Mouse (Mus musculus): Measurements from ENCODE around the gene Echdc1.
A peak's percentile ranks its signal among the peaks of the same experiment; 100 is the strongest.

Gene Echdc1

GRCm38 (mm10) chr10:29313064-29313638 is at the start of gene Echdc1:
Gene Echdc1 (plus strand): TSS chr10:29313166.
- H3K9me3 ChIP-seq (ENCODE audit: low read length), result no peaks in the 10 kb centered on the region
- H3K4me1 ChIP-seq (replicated peaks; ENCODE audit: low read depth, low read length), result peaks cover 20% of the 10 kb centered on the region
- H3K36me3 ChIP-seq (ENCODE audit: insufficient read depth, low read length), result no peaks in the 10 kb centered on the region; the same call in 1 of the 2 replicates
- peak within 1 kb of the TSS; percentile 83 for H3K4me3 ChIP-seq (replicated peaks; ENCODE audit: low read length)
- TF ChIP-seq NANOG (IDR thresholded peaks at IDR 0.05; ENCODE audit: borderline replicate concordance, low read length) (no peak), CTCF (conservative IDR thresholded peaks at IDR 0.05; ENCODE audit: low read length) (0 out of 2 replicates have a peak, but pooled peaks have one; percentile 15), POU5F1 (IDR thresholded peaks at IDR 0.05; ENCODE audit: borderline replicate concordance, low read length) (no peak)
- no peaks in the 10 kb centered on the region for H3K27me3 ChIP-seq (ENCODE audit: insufficient read depth, low read length)

- no peaks in the 10 kb centered on the region for H3K36me3 ChIP-seq (ENCODE audit: insufficient read depth, low read length)
- H3K9me3 ChIP-seq (ENCODE audit: low read length), result no peaks in the 10 kb centered on the region
- TF ChIP-seq CTCF (conservative IDR thresholded peaks at IDR 0.05; ENCODE audit: low read length), result no peak
- no peak for TF ChIP-seq NANOG (IDR thresholded peaks at IDR 0.05; ENCODE audit: borderline replicate concordance, low read length)
- no peak for TF ChIP-seq POU5F1 (IDR thresholded peaks at IDR 0.05; ENCODE audit: borderline replicate concordance, low read length)
- no peak overlapping the region for H3K4me3 ChIP-seq (replicated peaks; ENCODE audit: low read length)
- peaks cover 5% of the 10 kb centered on the region; the same call in 1 of the 2 replicates for H3K4me1 ChIP-seq (replicated peaks; ENCODE audit: low read depth, low read length)
- H3K27me3 ChIP-seq (ENCODE audit: insufficient read depth, low read length), result no peaks in the 10 kb centered on the region
Measured at GRCm38 (mm10) chr10:29281736-29282135, 31.2 kb upstream of the Echdc1 start.

GRCm38 (mm10) chr10:29285757-29286156 is 27.2 kb upstream of the Echdc1 start:
- H3K36me3 ChIP-seq (ENCODE audit: insufficient read depth, low read length), result no peaks in the 10 kb centered on the region
- H3K4me3 ChIP-seq (replicated peaks; ENCODE audit: low read length), result no peak overlapping the region
- TF ChIP-seq CTCF (conservative IDR thresholded peaks at IDR 0.05; ENCODE audit: low read length), result no peak
- TF ChIP-seq NANOG (IDR thresholded peaks at IDR 0.05; ENCODE audit: borderline replicate concordance, low read length), result no peak
- TF ChIP-seq POU5F1 (IDR thresholded peaks at IDR 0.05; ENCODE audit: borderline replicate concordance, low read length), result no peak
- H3K9me3 ChIP-seq (ENCODE audit: low read length), result peaks cover 11% of the 10 kb centered on the region
- H3K4me1 ChIP-seq (replicated peaks; ENCODE audit: low read depth, low read length), result no peaks in the 10 kb centered on the region
- no peaks in the 10 kb centered on the region for H3K27me3 ChIP-seq (ENCODE audit: insufficient read depth, low read length)

- H3K4me1 ChIP-seq (replicated peaks; ENCODE audit: low read depth, low read length), result peaks cover 12% of the 10 kb centered on the region
- H3K27me3 ChIP-seq (ENCODE audit: insufficient read depth, low read length), result no peaks in the 10 kb centered on the region
- no peak overlapping the region for H3K4me3 ChIP-seq (replicated peaks; ENCODE audit: low read length)
- no peak for TF ChIP-seq NANOG (IDR thresholded peaks at IDR 0.05; ENCODE audit: borderline replicate concordance, low read length)
- no peak for TF ChIP-seq POU5F1 (IDR thresholded peaks at IDR 0.05; ENCODE audit: borderline replicate concordance, low read length)
- no peak for TF ChIP-seq CTCF (conservative IDR thresholded peaks at IDR 0.05; ENCODE audit: low read length)
- no peaks in the 10 kb centered on the region for H3K9me3 ChIP-seq (ENCODE audit: low read length)
- no peaks in the 10 kb centered on the region for H3K36me3 ChIP-seq (ENCODE audit: insufficient read depth, low read length)
Measured at GRCm38 (mm10) chr10:29302230-29302629, 10.7 kb upstream of the Echdc1 start.

GRCm38 (mm10) chr10:29311480-29312219 is 1.3 kb upstream of the Echdc1 start:
- Histone ChIP-seq H3K9me3 (ENCODE audit: low read length) (no peaks in the 10 kb centered on the region), H3K4me1 (replicated peaks; ENCODE audit: low read depth, low read length) (peaks cover 20% of the 10 kb centered on the region), H3K27me3 (ENCODE audit: insufficient read depth, low read length) (no peaks in the 10 kb centered on the region), H3K36me3 (ENCODE audit: insufficient read depth, low read length) (no peaks in the 10 kb centered on the region; the same call in 1 of the 2 replicates), H3K4me3 (replicated peaks; ENCODE audit: low read length) (0 out of 2 replicates have a peak overlapping the region, but pooled peaks have one; percentile 83)
- TF ChIP-seq CTCF (conservative IDR thresholded peaks at IDR 0.05; ENCODE audit: low read length) (no peak), NANOG (IDR thresholded peaks at IDR 0.05; ENCODE audit: borderline replicate concordance, low read length) (no peak), POU5F1 (IDR thresholded peaks at IDR 0.05; ENCODE audit: borderline replicate concordance, low read length) (no peak)

- H3K4me3 ChIP-seq (replicated peaks; ENCODE audit: low read length), result peak overlapping the region; percentile 83
- H3K4me1 ChIP-seq (replicated peaks; ENCODE audit: low read depth, low read length), result peaks cover 20% of the 10 kb centered on the region
- no peak for TF ChIP-seq CTCF (conservative IDR thresholded peaks at IDR 0.05; ENCODE audit: low read length)
- TF ChIP-seq NANOG (IDR thresholded peaks at IDR 0.05; ENCODE audit: borderline replicate concordance, low read length), result no peak
- no peak for TF ChIP-seq POU5F1 (IDR thresholded peaks at IDR 0.05; ENCODE audit: borderline replicate concordance, low read length)
- no peaks in the 10 kb centered on the region; the same call in 1 of the 2 replicates for H3K36me3 ChIP-seq (ENCODE audit: insufficient read depth, low read length)
- H3K27me3 ChIP-seq (ENCODE audit: insufficient read depth, low read length), result no peaks in the 10 kb centered on the region
- H3K9me3 ChIP-seq (ENCODE audit: low read length), result no peaks in the 10 kb centered on the region
Measured at GRCm38 (mm10) chr10:29313905-29314304, 939 bp downstream of the Echdc1 start.

- H3K4me1 ChIP-seq (replicated peaks; ENCODE audit: low read depth, low read length), result no peaks in the 10 kb centered on the region
- H3K9me3 ChIP-seq (ENCODE audit: low read length), result no peaks in the 10 kb centered on the region
- H3K4me3 ChIP-seq (replicated peaks; ENCODE audit: low read length), result no peak overlapping the region
- no peaks in the 10 kb centered on the region for H3K36me3 ChIP-seq (ENCODE audit: insufficient read depth, low read length)
- TF ChIP-seq CTCF (conservative IDR thresholded peaks at IDR 0.05; ENCODE audit: low read length), result no peak
- H3K27me3 ChIP-seq (ENCODE audit: insufficient read depth, low read length), result no peaks in the 10 kb centered on the region
Measured at GRCm38 (mm10) chr10:29324817-29325216, 11.9 kb downstream of the Echdc1 start.

GRCm38 (mm10) chr10:29333836-29334235 is 20.9 kb downstream of the Echdc1 start:
- no peaks in the 10 kb centered on the region for H3K4me1 ChIP-seq (replicated peaks; ENCODE audit: low read depth, low read length)
- TF ChIP-seq NANOG (IDR thresholded peaks at IDR 0.05; ENCODE audit: borderline replicate concordance, low read length) (no peak), CTCF (conservative IDR thresholded peaks at IDR 0.05; ENCODE audit: low read length) (no peak), POU5F1 (IDR thresholded peaks at IDR 0.05; ENCODE audit: borderline replicate concordance, low read length) (no peak)
- H3K27me3 ChIP-seq (ENCODE audit: insufficient read depth, low read length), result no peaks in the 10 kb centered on the region
- H3K9me3 ChIP-seq (ENCODE audit: low read length), result no peaks in the 10 kb centered on the region
- H3K4me3 ChIP-seq (replicated peaks; ENCODE audit: low read length), result no peak overlapping the region
- no peaks in the 10 kb centered on the region for H3K36me3 ChIP-seq (ENCODE audit: insufficient read depth, low read length)

Measured in E14TG2a.4 (cell line).